Mouse (Mus musculus) spleen, adult 2 months (tissue): Measurements from ENCODE around the gene Susd6.

Source experiments
- CTCF ChIP-seq: fragments of 200-500 bp; IDR thresholded peaks from 2 replicates; pipeline ENCODE4 v1.5.1; 2011; ENCODE audit warnings: mild to moderate bottlenecking, inconsistent platforms; ENCODE audit not compliant: insufficient read depth, insufficient read length, insufficient replicate concordance; ENCODE audit errors: extremely low read depth
- POLR2A ChIP-seq: fragments of 200-500 bp; IDR thresholded peaks from 2 replicates; pipeline ENCODE4 v1.6.1; 2011; ENCODE audit warnings: low read depth, low read length, inconsistent platforms

GRCm38 (mm10) chr12:80894973-80895570 lies 104.8 kb downstream of the Susd6 start:
- TF ChIP-seq CTCF (peak; percentile 100), POLR2A (no peak)
